Mouse (Mus musculus): ENCODE measurements around the gene Ndufv2.
A peak's percentile ranks its signal among the peaks of the same experiment; 100 is the strongest.

Ndufv2 gene

GRCm38 (mm10) chr17:66101380-66102330 is at the start of gene Ndufv2:
Ndufv2 (minus strand) TSS chr17:66101559.
- DNase-seq (ENCODE audit: low read depth): peak; percentile 95

GRCm38 (mm10) chr17:66131212-66131611 is 29.9 kb upstream of the Ndufv2 start:
- DNase-seq (ENCODE audit: low read depth): no peak

GRCm38 (mm10) chr17:66130371-66130770 is 29.0 kb upstream of the Ndufv2 start:
- DNase-seq (ENCODE audit: low read depth): no peak

GRCm38 (mm10) chr17:66125211-66125610 is 23.9 kb upstream of the Ndufv2 start:
- peak; percentile 44 for DNase-seq (ENCODE audit: low read depth)

GRCm38 (mm10) chr17:66123816-66124610 is 22.7 kb upstream of the Ndufv2 start:
- no peak for DNase-seq (ENCODE audit: low read depth)

GRCm38 (mm10) chr17:66123066-66123815 is 21.9 kb upstream of the Ndufv2 start, which contains the start of gene Ddx11:
Ddx11 (plus strand) TSS chr17:66123520.
- peak; percentile 84 for DNase-seq (ENCODE audit: low read depth)

GRCm38 (mm10) chr17:66120701-66121100 is 19.3 kb upstream of the Ndufv2 start:
- no peak for DNase-seq (ENCODE audit: low read depth)

- DNase-seq (ENCODE audit: low read depth): no peak
Measured at GRCm38 (mm10) chr17:66118991-66119390, 17.6 kb upstream of the Ndufv2 start.

GRCm38 (mm10) chr17:66112166-66112565 is 10.8 kb upstream of the Ndufv2 start:
- DNase-seq (ENCODE audit: low read depth): no peak

- DNase-seq (ENCODE audit: low read depth): peak; percentile 87
Measured at GRCm38 (mm10) chr17:66111402-66111959, 10.1 kb upstream of the Ndufv2 start, which contains the start of gene Washc1. Washc1 (plus strand) TSS chr17:66111545.

GRCm38 (mm10) chr17:66110746-66111145 is 9.4 kb upstream of the Ndufv2 start:
- DNase-seq (ENCODE audit: low read depth): no peak

- no peak for DNase-seq (ENCODE audit: low read depth)
Measured at GRCm38 (mm10) chr17:66108198-66108597, 6.8 kb upstream of the Ndufv2 start.

GRCm38 (mm10) chr17:66107466-66107865 is 6.1 kb upstream of the Ndufv2 start:
- DNase-seq (ENCODE audit: low read depth): no peak

- peak; percentile 55 for DNase-seq (ENCODE audit: low read depth)
Measured at GRCm38 (mm10) chr17:66106601-66107267, 5.4 kb upstream of the Ndufv2 start.

GRCm38 (mm10) chr17:66104076-66104475 is 2.7 kb upstream of the Ndufv2 start:
- DNase-seq (ENCODE audit: low read depth): no peak

- no peak for DNase-seq (ENCODE audit: low read depth)
Measured at GRCm38 (mm10) chr17:66100566-66101379, 586 bp downstream of the Ndufv2 start.

- DNase-seq (ENCODE audit: low read depth): no peak
Measured at GRCm38 (mm10) chr17:66092664-66093063, 8.7 kb downstream of the Ndufv2 start.

- no peak for DNase-seq (ENCODE audit: low read depth)
Measured at GRCm38 (mm10) chr17:66092065-66092464, 9.3 kb downstream of the Ndufv2 start.

GRCm38 (mm10) chr17:66091392-66091791 is 10.0 kb downstream of the Ndufv2 start:
- DNase-seq (ENCODE audit: low read depth): no peak

- no peak for DNase-seq (ENCODE audit: low read depth)
Measured at GRCm38 (mm10) chr17:66090251-66090650, 11.1 kb downstream of the Ndufv2 start.

All from c-Kit-positive CD71-positive TER-119-negative erythroid progenitor cells, embryonic 14.5 days (primary cell).